In genomic region chr14:48990471-48991143, GRCm38 (mm10) we compare ENCODE assay signal across 8 mouse cellular contexts.
DNase-seq lines count a peak whose midpoint lies in the region; ATAC-seq and TF ChIP-seq lines count a peak whose summit lies in the region.

No protein-coding gene starts in this region.

- peak; percentile 94 for ATAC-seq in hindbrain, postnatal 0 days

- no peaks in the 10 kb centered on the region for H3K36me3 ChIP-seq in hindbrain, postnatal 0 days (ENCODE audit: insufficient read depth, low read length)

- intact Hi-C loops in gastrocnemius, postnatal 14 days (cut with DNase I; ENCODE audit: low total_unique reads): no loop called here

- no peaks in the 10 kb centered on the region for H3K27me3 ChIP-seq in hindbrain, postnatal 0 days (ENCODE audit: insufficient read depth, low read length)

- no peaks in the 10 kb centered on the region for H3K4me1 ChIP-seq in hindbrain, postnatal 0 days (ENCODE audit: insufficient read depth, low read length)

- no peak overlapping the region for H3K4me3 ChIP-seq in hindbrain, postnatal 0 days (ENCODE audit: low read length)

- WGBS in hindbrain, postnatal 0 days: 6% methylated on average over 17 of the region's 17 CpGs

- peak overlapping the region; percentile 45 for H3K4me2 ChIP-seq in hindbrain, postnatal 0 days (ENCODE audit: low read depth, low read length)

- DNase-seq in adrenal gland, postnatal 25 days: peak; percentile 33
- peak; percentile 42 for DNase-seq in embryo, embryonic 11.5 days (ENCODE audit: low read depth, low spot score)
- DNase-seq in gastrocnemius, postnatal 14 days: peak; percentile 68
- DNase-seq in hindbrain, postnatal 0 days (ENCODE audit: low spot score): peak; percentile 95
- DNase-seq in layer of hippocampus, postnatal 36 days: peak; percentile 75 to 79
- peak; percentile 57 for DNase-seq in lung, postnatal 36 days
- peak; percentile 86 to 89 for DNase-seq in right cerebral cortex, postnatal 10 days (ENCODE audit: low spot score in 2 of 2)
- DNase-seq in natural killer cell, adult 2 months (ENCODE audit: low spot score in 2 of 2): no peak

- H3K9me3 ChIP-seq in hindbrain, postnatal 0 days (ENCODE audit: low read length): no peaks in the 10 kb centered on the region

- no peak overlapping the region for H3K9ac ChIP-seq in hindbrain, postnatal 0 days (replicated peaks; ENCODE audit: low read length)

- TF ChIP-seq CTCF in hindbrain, postnatal 0 days (IDR thresholded peaks at IDR 0.05; ENCODE audit: low read depth): peak; percentile 73

- 0 out of 2 replicates have a peak overlapping the region, but pooled peaks have one; percentile 2 for H3K27ac ChIP-seq in hindbrain, postnatal 0 days

Comparison
In these comparisons a context has a peak if more than half of its experiments do, and no peak if none do; other contexts are left out.
1. DNase-seq: peak in adrenal gland, postnatal 25 days (single experiment), embryo, embryonic 11.5 days (single experiment), gastrocnemius, postnatal 14 days (single experiment), hindbrain, postnatal 0 days (single experiment), layer of hippocampus, postnatal 36 days (2 of 2), lung, postnatal 36 days (single experiment) and right cerebral cortex, postnatal 10 days (2 of 2); none in natural killer cell, adult 2 months (0 of 2).